16 mouse cellular contexts compared by ENCODE assay signal in genomic region chr12:117175072-117175681, GRCm38 (mm10).
A peak's percentile ranks its signal among the peaks of the same experiment; 100 is the strongest.
DNase-seq lines count a peak whose midpoint lies in the region; ATAC-seq and TF ChIP-seq lines count a peak whose summit lies in the region.
"Had no signal": no experiment of that assay in that cellular context is flagged by ENCODE, and none has a peak within 500 bp of the region (broad histone marks: within the 10 kb centered on the region; RNA-seq: fewer than 3 reads in every experiment).

No protein-coding gene starts in this region.

- peak overlapping the region; percentile 52; the same call in 1 of the 2 replicates for H3K9ac ChIP-seq in forebrain, embryonic 13.5 days
- H3K9ac ChIP-seq in hindbrain, embryonic 15.5 days = no peak overlapping the region
- H3K9ac ChIP-seq in midbrain, postnatal 0 days (replicated peaks; ENCODE audit: low read length, poor library complexity, severe bottlenecking) = no peak overlapping the region
- H3K9ac ChIP-seq: embryonic facial prominence, embryonic 15.5 days; limb, embryonic 13.5 days had no signal

- peaks cover 6% of the 10 kb centered on the region; the same call in 1 of the 2 replicates for H3K36me3 ChIP-seq in forebrain, embryonic 13.5 days (ENCODE audit: poor library complexity, severe bottlenecking)
- no peaks in the 10 kb centered on the region for H3K36me3 ChIP-seq in hindbrain, embryonic 15.5 days
- H3K36me3 ChIP-seq in midbrain, postnatal 0 days (ENCODE audit: insufficient read depth, low read length) = no peaks in the 10 kb centered on the region
- H3K36me3 ChIP-seq: embryonic facial prominence, embryonic 15.5 days; limb, embryonic 13.5 days had no signal

- TF ChIP-seq CTCF in midbrain, postnatal 0 days (IDR thresholded peaks at IDR 0.05) = no peak

- H3K4me3 ChIP-seq in forebrain, embryonic 13.5 days = no peak overlapping the region
- no peak overlapping the region for H3K4me3 ChIP-seq in hindbrain, embryonic 15.5 days
- H3K4me3 ChIP-seq in midbrain, postnatal 0 days (ENCODE audit: low read depth, low read length) = no peak overlapping the region
- H3K4me3 ChIP-seq: embryonic facial prominence, embryonic 15.5 days; limb, embryonic 13.5 days had no signal

- no peak for ATAC-seq in forebrain, embryonic 13.5 days
- no peak for ATAC-seq in hindbrain, embryonic 15.5 days (ENCODE audit: low FRiP score, low read depth)
- ATAC-seq in midbrain, postnatal 0 days (ENCODE audit: low FRiP score) = no peak

- peak overlapping the region; percentile 12 for H3K4me2 ChIP-seq in forebrain, embryonic 13.5 days
- H3K4me2 ChIP-seq in hindbrain, embryonic 15.5 days = no peak overlapping the region
- H3K4me2 ChIP-seq in midbrain, postnatal 0 days (ENCODE audit: low read depth, low read length, poor library complexity, severe bottlenecking) = no peak overlapping the region
- H3K4me2 ChIP-seq: embryonic facial prominence, embryonic 15.5 days; limb, embryonic 13.5 days had no signal

- no peaks in the 10 kb centered on the region for H3K9me3 ChIP-seq in forebrain, embryonic 13.5 days (replicated peaks)
- H3K9me3 ChIP-seq in hindbrain, embryonic 15.5 days = no peaks in the 10 kb centered on the region
- H3K9me3 ChIP-seq in midbrain, postnatal 0 days (ENCODE audit: low read length) = no peaks in the 10 kb centered on the region
- H3K9me3 ChIP-seq: embryonic facial prominence, embryonic 15.5 days; limb, embryonic 13.5 days had no signal

- H3K27ac ChIP-seq in forebrain, embryonic 13.5 days = peak overlapping the region; percentile 93
- H3K27ac ChIP-seq in hindbrain, embryonic 15.5 days (replicated peaks) = 0 out of 2 replicates have a peak overlapping the region, but pooled peaks have one; percentile 24
- peak overlapping the region; percentile 69 for H3K27ac ChIP-seq in midbrain, postnatal 0 days (ENCODE audit: low read depth, low read length)
- H3K27ac ChIP-seq: embryonic facial prominence, embryonic 15.5 days; limb, embryonic 13.5 days; stomach, postnatal 0 days had no signal

- H3K27me3 ChIP-seq in forebrain, embryonic 13.5 days = peaks cover 38% of the 10 kb centered on the region
- H3K27me3 ChIP-seq in hindbrain, embryonic 15.5 days = no peaks in the 10 kb centered on the region
- no peaks in the 10 kb centered on the region for H3K27me3 ChIP-seq in midbrain, postnatal 0 days (ENCODE audit: insufficient read depth, low read length)

- 61% methylated on average over 15 of the region's 15 CpGs for WGBS in forebrain, embryonic 13.5 days
- WGBS in hindbrain, embryonic 15.5 days = 57% methylated on average over 15 of the region's 15 CpGs
- WGBS in midbrain, postnatal 0 days = 51% methylated on average over 15 of the region's 15 CpGs

- DNase-seq in layer of hippocampus, adult 9-11 months = peak; percentile 34
- DNase-seq in layer of hippocampus, adult 11-12 months (ENCODE audit: low spot score) = no peak
- no peak for DNase-seq in midbrain, postnatal 0 days (ENCODE audit: low spot score)
- DNase-seq in retina, embryonic 14.5 days (ENCODE audit: low spot score) = no peak
- no peak for DNase-seq in adipocyte (ENCODE audit: low spot score)
- no peak for DNase-seq in T-cell, adult 2 months (ENCODE audit: low spot score)
- DNase-seq: cerebellum, adult 18-20 months; kidney, adult 2 months; lung, postnatal 36 days; right cerebral cortex, adult 18-20 months; thymus, postnatal 4 days had no signal

- H3K4me1 ChIP-seq in forebrain, embryonic 13.5 days = peaks cover 82% of the 10 kb centered on the region
- H3K4me1 ChIP-seq in hindbrain, embryonic 15.5 days (replicated peaks) = peaks cover 63% of the 10 kb centered on the region
- H3K4me1 ChIP-seq in midbrain, postnatal 0 days (ENCODE audit: insufficient read depth, low read length) = peaks cover 26% of the 10 kb centered on the region

Comparison
In these comparisons a context has a peak if more than half of its experiments do, and no peak if none do; other contexts are left out.
1. H3K27ac ChIP-seq: peak in every context shown above with its lines; median percentile 93 in forebrain, embryonic 13.5 days; 69 in midbrain, postnatal 0 days; 24 in hindbrain, embryonic 15.5 days.